Mouse (Mus musculus): ENCODE data around the gene Mylk4. TPM values are rescaled to one million over a fixed set of nuclear protein-coding genes. Genes with fewer than 3 reads are reported as not detected.

Gene Mylk4
- polyA plus RNA-seq, 2 experiments, result 0.01 to 0.08 TPM

GRCm38 (mm10) chr13:32759036-32759435 is 24.7 kb downstream of the Mylk4 start:
- no peaks in the 10 kb centered on the region for H3K4me1 ChIP-seq (replicated peaks; ENCODE audit: control insufficient read depth in 2 of 2, insufficient read depth in 2 of 2, low read length in 1 of 2)
- no peak for TF ChIP-seq CTCF (IDR thresholded peaks at IDR 0.05; ENCODE audit: low read depth)
- TF ChIP-seq EP300 (IDR thresholded peaks at IDR 0.05; ENCODE audit: low read depth), result no peak
- H3K9ac ChIP-seq (replicated peaks), result no peak overlapping the region
- 26% methylated on average over 4 of the region's 4 CpGs for WGBS (ENCODE audit: insufficient replicate concordance)
- H3K9me3 ChIP-seq (ENCODE audit: control insufficient read depth, low read length), result no peaks in the 10 kb centered on the region
- no peak overlapping the region for H3K4me3 ChIP-seq (ENCODE audit: insufficient read depth in 1 of 2, low read depth in 2 of 2, low read length in 2 of 2)
- no peak overlapping the region for H3K4me2 ChIP-seq (ENCODE audit: low read depth)
- no peak for DNase-seq (ENCODE audit: low read depth in 3 of 3, low spot score in 3 of 3)
- H3K27ac ChIP-seq, result no peak overlapping the region
- no peaks in the 10 kb centered on the region for H3K27me3 ChIP-seq (ENCODE audit: control insufficient read depth, insufficient read depth, low read length)
- H3K36me3 ChIP-seq (replicated peaks; ENCODE audit: control insufficient read depth, insufficient read depth, low read depth), result no peaks in the 10 kb centered on the region
- no peak for ATAC-seq (ENCODE audit: insufficient read depth)

GRCm38 (mm10) chr13:32752066-32752657 is 31.6 kb downstream of the Mylk4 start:
- Histone ChIP-seq H3K27me3 (ENCODE audit: control insufficient read depth, insufficient read depth, low read length) (no peaks in the 10 kb centered on the region), H3K27ac (no peak overlapping the region), H3K4me1 (replicated peaks; ENCODE audit: control insufficient read depth in 2 of 2, insufficient read depth in 2 of 2, low read length in 1 of 2) (no peaks in the 10 kb centered on the region), H3K9ac (replicated peaks) (no peak overlapping the region), H3K36me3 (replicated peaks; ENCODE audit: control insufficient read depth, insufficient read depth, low read depth) (no peaks in the 10 kb centered on the region), H3K9me3 (ENCODE audit: control insufficient read depth, low read length) (no peaks in the 10 kb centered on the region), H3K4me3 (ENCODE audit: insufficient read depth in 1 of 2, low read depth in 2 of 2, low read length in 2 of 2) (no peak overlapping the region), H3K4me2 (ENCODE audit: low read depth) (no peak overlapping the region)
- no peak for ATAC-seq (ENCODE audit: insufficient read depth)
- TF ChIP-seq CTCF (IDR thresholded peaks at IDR 0.05; ENCODE audit: low read depth), result no peak
- TF ChIP-seq EP300 (IDR thresholded peaks at IDR 0.05; ENCODE audit: low read depth), result no peak
- 26% methylated on average over 4 of the region's 4 CpGs for WGBS (ENCODE audit: insufficient replicate concordance)
- no peak for DNase-seq (ENCODE audit: low read depth in 3 of 3, low spot score in 3 of 3)

- ATAC-seq (ENCODE audit: insufficient read depth) (no peak), DNase-seq (ENCODE audit: low read depth in 3 of 3, low spot score in 3 of 3) (no peak)
- H3K4me3 ChIP-seq (ENCODE audit: insufficient read depth in 1 of 2, low read depth in 2 of 2, low read length in 2 of 2), result no peak overlapping the region
- no peak overlapping the region for H3K4me2 ChIP-seq (ENCODE audit: low read depth)
- no peaks in the 10 kb centered on the region for H3K4me1 ChIP-seq (replicated peaks; ENCODE audit: control insufficient read depth in 2 of 2, insufficient read depth in 2 of 2, low read length in 1 of 2)
- no peak overlapping the region for H3K9ac ChIP-seq (replicated peaks)
- 62% methylated on average over 1 of the region's 1 CpGs for WGBS (ENCODE audit: insufficient replicate concordance)
- no peak overlapping the region for H3K27ac ChIP-seq
- TF ChIP-seq CTCF (IDR thresholded peaks at IDR 0.05; ENCODE audit: low read depth) (no peak), EP300 (IDR thresholded peaks at IDR 0.05; ENCODE audit: low read depth) (no peak)
- no peaks in the 10 kb centered on the region for H3K9me3 ChIP-seq (ENCODE audit: control insufficient read depth, low read length)
- no peaks in the 10 kb centered on the region for H3K27me3 ChIP-seq (ENCODE audit: control insufficient read depth, insufficient read depth, low read length)
- no peaks in the 10 kb centered on the region for H3K36me3 ChIP-seq (replicated peaks; ENCODE audit: control insufficient read depth, insufficient read depth, low read depth)
Observed at GRCm38 (mm10) chr13:32750507-32750906, 33.2 kb downstream of the Mylk4 start.

- TF ChIP-seq EP300 (IDR thresholded peaks at IDR 0.05; ENCODE audit: low read depth), result no peak
- Histone ChIP-seq H3K9ac (replicated peaks) (no peak overlapping the region), H3K4me1 (replicated peaks; ENCODE audit: control insufficient read depth in 2 of 2, insufficient read depth in 2 of 2, low read length in 1 of 2) (no peaks in the 10 kb centered on the region), H3K4me3 (ENCODE audit: insufficient read depth in 1 of 2, low read depth in 2 of 2, low read length in 2 of 2) (no peak overlapping the region), H3K27me3 (ENCODE audit: control insufficient read depth, insufficient read depth, low read length) (no peaks in the 10 kb centered on the region), H3K36me3 (replicated peaks; ENCODE audit: control insufficient read depth, insufficient read depth, low read depth) (no peaks in the 10 kb centered on the region), H3K9me3 (ENCODE audit: control insufficient read depth, low read length) (no peaks in the 10 kb centered on the region), H3K4me2 (ENCODE audit: low read depth) (no peak overlapping the region), H3K27ac (no peak overlapping the region)
- DNase-seq (ENCODE audit: low read depth in 3 of 3, low spot score in 3 of 3), result no peak
- ATAC-seq (ENCODE audit: insufficient read depth), result no peak
- 26% methylated on average over 2 of the region's 2 CpGs for WGBS (ENCODE audit: insufficient replicate concordance)
Observed at GRCm38 (mm10) chr13:32748421-32748820, 35.3 kb downstream of the Mylk4 start.

GRCm38 (mm10) chr13:32741161-32741560 is 42.6 kb downstream of the Mylk4 start:
- no peak for TF ChIP-seq EP300 (IDR thresholded peaks at IDR 0.05; ENCODE audit: low read depth)
- no peak for TF ChIP-seq CTCF (IDR thresholded peaks at IDR 0.05; ENCODE audit: low read depth)
- Histone ChIP-seq H3K9ac (replicated peaks) (no peak overlapping the region), H3K27me3 (ENCODE audit: control insufficient read depth, insufficient read depth, low read length) (no peaks in the 10 kb centered on the region), H3K4me1 (replicated peaks; ENCODE audit: control insufficient read depth in 2 of 2, insufficient read depth in 2 of 2, low read length in 1 of 2) (no peaks in the 10 kb centered on the region), H3K27ac (no peak overlapping the region), H3K9me3 (ENCODE audit: control insufficient read depth, low read length) (no peaks in the 10 kb centered on the region), H3K4me2 (ENCODE audit: low read depth) (no peak overlapping the region), H3K4me3 (ENCODE audit: insufficient read depth in 1 of 2, low read depth in 2 of 2, low read length in 2 of 2) (no peak overlapping the region), H3K36me3 (replicated peaks; ENCODE audit: control insufficient read depth, insufficient read depth, low read depth) (no peaks in the 10 kb centered on the region)
- DNase-seq (ENCODE audit: low read depth in 3 of 3, low spot score in 3 of 3) (no peak), ATAC-seq (ENCODE audit: insufficient read depth) (no peak)
- 54% methylated on average over 7 of the region's 7 CpGs for WGBS (ENCODE audit: insufficient replicate concordance)
